Mouse (Mus musculus): Measurements from ENCODE around the gene Rbp1.

DNA sequence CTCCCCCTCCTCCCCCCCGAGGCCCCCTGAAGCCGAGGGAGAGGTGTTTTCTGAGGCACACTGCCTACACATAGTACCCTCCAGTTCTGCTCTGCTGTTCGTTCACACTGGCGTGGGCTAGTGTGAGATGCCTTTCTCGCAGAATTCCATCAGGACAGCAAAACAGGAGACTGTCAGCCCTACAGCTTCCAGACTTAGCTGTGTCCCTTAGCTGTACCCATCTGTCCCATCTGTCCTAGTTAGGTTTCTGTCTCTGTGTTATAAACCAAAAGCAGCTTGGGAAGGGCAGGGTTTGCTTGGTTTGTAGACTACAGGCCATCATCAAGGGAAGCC, 34.2 kb upstream of the Rbp1 start:
- TF ChIP-seq POLR2A (IDR thresholded peaks at IDR 0.05; ENCODE audit: control insufficient read depth, extremely low read depth, insufficient read depth, low read length, poor library complexity) = no peak
- TF ChIP-seq CTCF (IDR thresholded peaks at IDR 0.05; ENCODE audit: borderline replicate concordance, control insufficient read depth, extremely low read depth, insufficient read depth, low read length, poor library complexity) = no peak

All from thymus, adult 2 months (tissue).